Mouse (Mus musculus): ENCODE data around the gene Tubb5. TPM values are rescaled to one million over a fixed set of nuclear protein-coding genes. Genes with fewer than 3 reads are reported as not detected.

The Tubb5 gene
- polyA plus RNA-seq, 1 experiment from 2014 or later, result 1,924 TPM

DNA sequence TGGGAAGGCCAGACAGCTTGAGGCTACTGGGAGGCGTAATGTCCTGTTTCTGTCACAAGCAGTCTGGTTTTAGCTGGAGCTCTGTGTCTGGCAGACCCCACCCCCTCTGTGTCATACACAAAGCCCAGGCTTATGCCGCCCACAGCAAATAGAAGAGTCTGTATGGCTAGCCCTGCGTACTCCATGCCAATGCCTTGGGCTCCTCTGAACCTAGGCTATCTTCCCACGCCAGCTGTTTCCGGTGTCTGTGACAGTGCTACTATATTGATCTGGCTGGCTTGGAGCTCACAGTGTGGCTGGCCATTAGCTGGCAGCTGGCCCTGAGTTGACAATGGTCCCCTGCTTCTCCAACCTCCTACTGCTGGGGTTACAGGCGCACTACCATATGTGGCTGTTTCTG, 54.2 kb downstream of the Tubb5 start:
- H3K4me1 ChIP-seq, result no peaks in the 10 kb centered on the region
- no peaks in the 10 kb centered on the region for H3K36me3 ChIP-seq
- no peak overlapping the region for H3K4me2 ChIP-seq (replicated peaks)
- H3K9me3 ChIP-seq, result no peaks in the 10 kb centered on the region
- no peak overlapping the region for H3K4me3 ChIP-seq
- 79% methylated on average over 6 of the region's 6 CpGs for WGBS
- ATAC-seq (replicated peaks), result no peak
- no peak overlapping the region for H3K27ac ChIP-seq (replicated peaks)
- no peaks in the 10 kb centered on the region for H3K27me3 ChIP-seq
- no peak overlapping the region for H3K9ac ChIP-seq (replicated peaks)

Small RNA genes lying within 50 kb of the gene (microRNA-seq; reads per million reads assigned to microRNA genes)
- not detected for gene Gm28033

Other genes starting within 250 kb of the Tubb5 start
- gene Sfta2, start 236.8 kb downstream of the Tubb5 start, polyA plus RNA-seq (2015; fragmentation: Nextera tagmentation; extraction: Ambion mirVana), result not detected in 2 replicates
- not detected in 2 replicates for gene Gm9573, start 211.7 kb downstream of the Tubb5 start, polyA plus RNA-seq (2015; fragmentation: Nextera tagmentation; extraction: Ambion mirVana)
- not detected in 2 replicates for gene Mucl3, start 194.6 kb downstream of the Tubb5 start, polyA plus RNA-seq (2015; fragmentation: Nextera tagmentation; extraction: Ambion mirVana)
- 16.2 and 18.1 TPM in 2 replicates for gene Vars2, start 170.7 kb downstream of the Tubb5 start, polyA plus RNA-seq (2015; fragmentation: Nextera tagmentation; extraction: Ambion mirVana)
- gene Gtf2h4, start 164.6 kb downstream of the Tubb5 start, polyA plus RNA-seq (2015; fragmentation: Nextera tagmentation; extraction: Ambion mirVana), result 36.1 and 37.8 TPM in 2 replicates
- 127 TPM in 2 replicates for gene Ddr1, start 133.7 kb downstream of the Tubb5 start, polyA plus RNA-seq (2015; fragmentation: Nextera tagmentation; extraction: Ambion mirVana)
- 7.3 and 8.1 TPM in 2 replicates for gene Ier3, start 16.6 kb downstream of the Tubb5 start, polyA plus RNA-seq (2015; fragmentation: Nextera tagmentation; extraction: Ambion mirVana)
- 68.3 and 75.1 TPM in 2 replicates for gene Flot1, start 15.1 kb downstream of the Tubb5 start, polyA plus RNA-seq (2015; fragmentation: Nextera tagmentation; extraction: Ambion mirVana)
- gene Mdc1, start 3.2 kb upstream of the Tubb5 start, polyA plus RNA-seq (2015; fragmentation: Nextera tagmentation; extraction: Ambion mirVana), result 11.7 TPM in 2 replicates
- 24.5 and 28.3 TPM in 2 replicates for gene Nrm, start 23.0 kb upstream of the Tubb5 start, polyA plus RNA-seq (2015; fragmentation: Nextera tagmentation; extraction: Ambion mirVana)
- 20.8 and 21.9 TPM in 2 replicates for gene Ppp1r18, start 27.3 kb upstream of the Tubb5 start, polyA plus RNA-seq (2015; fragmentation: Nextera tagmentation; extraction: Ambion mirVana)
- gene Dhx16, start 41.5 kb upstream of the Tubb5 start, polyA plus RNA-seq (2015; fragmentation: Nextera tagmentation; extraction: Ambion mirVana), result 36.3 and 38.0 TPM in 2 replicates
- gene 2310061I04Rik, start 59.1 kb upstream of the Tubb5 start, polyA plus RNA-seq (2015; fragmentation: Nextera tagmentation; extraction: Ambion mirVana), result 37.9 and 41.5 TPM in 2 replicates
- gene Atat1, start 71.8 kb upstream of the Tubb5 start, polyA plus RNA-seq (2015; fragmentation: Nextera tagmentation; extraction: Ambion mirVana), result 421 and 435 TPM in 2 replicates
- gene Mrps18b, start 78.1 kb upstream of the Tubb5 start, polyA plus RNA-seq (2015; fragmentation: Nextera tagmentation; extraction: Ambion mirVana), result 53.1 and 54.1 TPM in 2 replicates
- gene Ppp1r10, start 78.1 kb upstream of the Tubb5 start, polyA plus RNA-seq (2015; fragmentation: Nextera tagmentation; extraction: Ambion mirVana), result 51.5 and 53.9 TPM in 2 replicates
- gene Abcf1, start 131.5 kb upstream of the Tubb5 start, polyA plus RNA-seq (2015; fragmentation: Nextera tagmentation; extraction: Ambion mirVana), result 88.3 and 90.3 TPM in 2 replicates
- gene Gnl1, start 141.5 kb upstream of the Tubb5 start, polyA plus RNA-seq (2015; fragmentation: Nextera tagmentation; extraction: Ambion mirVana), result 57.0 and 59.2 TPM in 2 replicates
- 76.8 and 92.2 TPM in 2 replicates for gene Prr3, start 141.9 kb upstream of the Tubb5 start, polyA plus RNA-seq (2015; fragmentation: Nextera tagmentation; extraction: Ambion mirVana)
- 5.4 and 5.8 TPM in 2 replicates for gene H2-T24, start 182.3 kb upstream of the Tubb5 start, polyA plus RNA-seq (2015; fragmentation: Nextera tagmentation; extraction: Ambion mirVana)
- gene H2-T23, start 194.5 kb upstream of the Tubb5 start, polyA plus RNA-seq (2015; fragmentation: Nextera tagmentation; extraction: Ambion mirVana), result 6.9 and 7.0 TPM in 2 replicates
- gene H2-T22, start 204.4 kb upstream of the Tubb5 start, polyA plus RNA-seq (2015; fragmentation: Nextera tagmentation; extraction: Ambion mirVana), result 5.8 and 5.9 TPM in 2 replicates
- not detected in 2 replicates for gene Gm6034, start 204.7 kb upstream of the Tubb5 start, polyA plus RNA-seq (2015; fragmentation: Nextera tagmentation; extraction: Ambion mirVana)
- not detected in 2 replicates for gene Gm11127, start 220.1 kb upstream of the Tubb5 start, polyA plus RNA-seq (2015; fragmentation: Nextera tagmentation; extraction: Ambion mirVana)

Measured in forebrain, embryonic 15.5 days (tissue).